Mouse (Mus musculus) regulatory T cell (primary cell): ENCODE measurements around the gene Nme1.

Experiments
- in situ Hi-C: fragments of 300-600 bp; cut with MboI, MseI; formaldehyde crosslinking; loops from one replicate; pipeline ENCODE4 v1.15.1; 2025; ENCODE audit warnings: high pct_unique_total_duplicates

Gene Nme1

DNA sequence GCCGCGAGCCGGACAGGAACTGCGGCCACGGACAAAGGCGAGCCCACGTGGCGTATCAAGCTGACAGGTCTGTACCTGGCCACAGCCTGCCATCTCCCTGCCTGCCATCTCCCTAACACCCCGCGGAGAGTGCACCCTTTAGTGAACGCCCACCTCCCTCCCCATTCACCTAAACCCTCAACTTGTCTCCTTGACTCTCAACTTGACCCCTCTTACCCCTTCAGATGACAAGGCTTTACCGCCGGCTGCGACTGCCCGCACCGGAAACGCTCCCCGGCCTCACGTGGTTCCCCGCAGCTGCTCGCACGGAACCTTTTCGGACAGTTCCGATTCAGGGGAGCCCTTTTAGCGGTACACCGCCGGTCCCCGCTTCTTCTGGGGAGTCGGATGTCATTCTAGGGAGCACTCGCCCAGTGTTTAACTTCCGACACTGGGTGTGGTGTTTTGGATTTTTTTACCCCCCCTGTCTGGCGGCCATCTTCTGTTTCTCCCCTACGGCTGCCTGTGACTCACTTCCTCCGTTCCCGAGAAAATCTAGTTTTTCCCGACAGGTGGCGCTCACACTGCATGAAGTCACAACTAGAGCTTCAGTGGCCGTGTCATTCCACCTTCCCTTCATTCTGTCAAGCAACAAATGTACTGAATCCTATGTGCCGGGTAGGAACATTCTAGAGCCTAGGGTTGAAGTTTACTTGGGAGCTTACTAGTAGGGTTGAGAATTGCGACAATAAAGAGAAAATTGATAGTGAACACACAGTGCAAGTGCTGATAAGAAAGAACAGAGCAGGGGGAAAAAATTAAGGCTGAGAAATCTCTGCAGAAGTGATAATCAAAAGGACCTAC, at the start of gene Nme1, which contains the start of gene Gm20390:
Gene Nme1 (minus strand): TSS at position 517 of the 843 bp plus-strand sequence.
Gene Gm20390 (minus strand): TSS at position 289 of the 843 bp plus-strand sequence.
- in situ Hi-C loops, result loop anchor here (5.0 to 10.0 kb wide), 3 partner anchors 34 to 347 kb away; no protein-coding TSS in a partner anchor

DNA sequence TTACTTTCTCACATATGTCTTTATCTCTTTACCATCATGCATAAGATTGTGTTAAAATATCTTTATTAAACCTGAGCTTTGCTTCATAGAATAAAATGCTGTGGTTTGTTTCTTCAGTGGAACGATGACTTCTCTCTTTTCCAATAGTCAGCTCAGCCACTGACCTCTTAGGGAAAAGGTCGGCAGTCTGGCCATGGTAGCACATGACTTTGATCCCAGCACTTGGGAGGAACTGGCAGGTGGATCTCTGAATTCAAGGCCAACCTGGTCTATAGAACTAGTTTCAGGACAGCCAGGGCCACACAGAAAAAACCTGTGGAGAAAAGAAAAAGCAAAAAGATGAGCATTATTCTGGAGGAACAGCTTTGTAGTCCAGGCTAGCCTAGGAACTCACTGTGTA, 35.0 kb upstream of the Nme1 start:
- in situ Hi-C loops, result loop anchor here (5.0 kb wide), 1 partner anchor 36 kb away; the partner anchor contains the start of genes Gm20390 and Nme1

GRCm38 (mm10) chr11:93999276-93999675, 31.0 kb upstream of the Nme1 start:
- in situ Hi-C loops, result no loop called here

GRCm38 (mm10) chr11:93997141-93997775, 28.9 kb upstream of the Nme1 start:
- in situ Hi-C loops, result no loop called here

DNA sequence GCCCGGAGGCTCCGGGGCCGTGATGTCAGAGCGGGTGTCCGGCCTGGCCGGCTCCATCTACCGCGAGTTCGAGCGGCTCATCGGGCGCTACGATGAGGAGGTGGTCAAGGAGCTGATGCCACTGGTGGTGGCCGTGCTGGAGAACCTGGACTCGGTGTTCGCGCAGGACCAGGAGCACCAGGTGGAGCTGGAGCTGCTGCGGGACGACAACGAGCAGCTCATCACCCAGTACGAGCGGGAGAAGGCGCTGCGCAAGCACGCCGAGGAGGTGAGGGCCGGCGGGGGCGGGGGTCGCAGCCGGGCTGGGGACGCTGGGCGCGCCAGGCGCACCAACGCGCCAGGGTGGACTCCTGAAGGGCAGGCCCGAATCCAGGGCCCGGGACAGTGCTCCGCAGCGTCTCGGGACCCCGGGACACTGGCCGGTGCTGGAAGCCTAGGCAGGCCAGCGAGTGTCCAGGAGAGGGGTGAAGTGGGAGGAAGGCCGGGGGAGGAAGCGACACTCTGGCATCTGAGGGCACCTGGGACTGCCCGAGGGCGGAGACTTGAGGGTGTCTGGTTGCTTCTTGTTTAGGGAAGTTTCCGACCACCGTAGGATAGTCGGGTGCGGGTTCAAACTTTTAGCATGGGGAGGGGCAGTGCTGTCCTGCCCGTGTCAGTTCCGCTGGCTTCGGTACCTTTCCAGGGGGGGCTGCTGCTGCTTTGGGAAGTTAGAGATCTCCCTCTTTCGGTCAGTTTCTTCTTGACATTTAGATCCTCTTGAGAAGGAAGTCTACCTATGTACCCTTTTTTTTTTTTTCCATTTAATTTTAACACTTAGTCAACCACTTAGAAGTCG, 28.2 kb upstream of the Nme1 start:
- in situ Hi-C loops, result no loop called here

- in situ Hi-C loops, result no loop called here
These were observed 27.5 kb upstream of the Nme1 start, which contains the start of gene Spag9 for GRCm38 (mm10) chr11:93995720-93996305. Gene Spag9 (plus strand): TSS chr11:93996091.

DNA sequence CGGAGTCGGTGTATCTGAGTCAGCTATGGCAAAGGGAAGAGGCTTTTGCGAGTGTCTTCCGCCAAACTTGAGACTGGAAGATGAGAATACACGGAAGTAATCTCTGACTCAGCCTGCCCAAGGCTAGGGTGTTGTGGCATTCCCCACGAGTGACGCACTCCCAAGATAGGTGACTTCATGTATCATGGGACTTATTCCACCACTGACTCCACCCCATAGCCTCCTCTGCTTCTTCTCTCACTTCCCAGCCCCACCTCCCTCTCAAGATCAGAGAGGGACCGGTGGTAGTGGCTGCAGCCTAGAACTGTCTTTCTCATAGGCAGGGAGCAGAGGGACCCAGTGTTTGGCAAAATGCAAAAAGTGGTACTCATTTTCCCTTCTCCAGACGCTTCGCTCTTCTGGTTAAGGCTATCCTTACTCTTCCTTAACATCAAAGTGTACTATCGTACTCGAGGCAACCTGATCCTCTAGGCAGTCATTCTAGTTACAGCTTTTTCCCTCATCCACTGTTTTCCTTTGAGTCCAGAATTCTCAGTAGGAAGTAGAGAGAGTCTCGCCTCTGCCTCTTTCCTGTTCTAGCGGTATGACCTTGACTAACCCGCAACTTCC, 26.9 kb upstream of the Nme1 start:
- in situ Hi-C loops, result no loop called here

GRCm38 (mm10) chr11:93994531-93994930, 26.2 kb upstream of the Nme1 start:
- in situ Hi-C loops, result no loop called here

DNA sequence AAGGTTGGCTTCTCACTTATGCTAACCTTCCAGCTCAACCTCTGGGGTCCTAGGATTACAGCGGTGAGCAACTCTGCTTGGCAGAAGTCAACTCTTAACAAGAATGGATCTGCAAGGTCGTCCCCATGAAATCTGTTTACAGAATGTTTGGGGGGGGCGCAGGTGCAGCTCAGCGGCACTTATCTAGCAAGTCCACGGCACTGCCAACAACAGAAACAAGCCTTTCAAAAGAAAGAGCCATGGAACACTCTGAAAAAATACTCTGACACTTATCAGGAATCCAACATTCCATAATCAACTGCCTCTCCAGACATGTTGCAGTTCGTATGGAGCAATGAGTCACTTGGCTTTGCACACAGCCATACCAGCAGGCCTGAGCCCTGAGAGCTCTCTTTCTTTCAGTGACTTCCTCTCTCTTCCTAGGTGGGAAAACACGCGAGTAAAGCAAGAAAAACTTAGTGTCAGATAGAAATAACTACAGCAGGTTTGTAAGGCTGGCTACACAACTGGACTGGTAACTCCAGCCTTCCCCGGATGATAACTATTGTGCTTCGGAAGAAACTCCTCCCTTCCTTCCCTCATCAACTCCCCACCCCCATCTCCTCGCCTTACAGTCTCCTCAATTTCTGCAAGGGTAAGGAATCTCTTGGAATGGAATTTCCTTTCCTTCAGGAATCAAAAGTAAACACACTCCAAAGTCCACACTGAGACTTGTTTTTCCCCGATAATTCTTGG, 20.2 kb upstream of the Nme1 start:
- in situ Hi-C loops, result no loop called here

GRCm38 (mm10) chr11:93987625-93988327, 19.5 kb upstream of the Nme1 start:
- in situ Hi-C loops, result no loop called here

DNA sequence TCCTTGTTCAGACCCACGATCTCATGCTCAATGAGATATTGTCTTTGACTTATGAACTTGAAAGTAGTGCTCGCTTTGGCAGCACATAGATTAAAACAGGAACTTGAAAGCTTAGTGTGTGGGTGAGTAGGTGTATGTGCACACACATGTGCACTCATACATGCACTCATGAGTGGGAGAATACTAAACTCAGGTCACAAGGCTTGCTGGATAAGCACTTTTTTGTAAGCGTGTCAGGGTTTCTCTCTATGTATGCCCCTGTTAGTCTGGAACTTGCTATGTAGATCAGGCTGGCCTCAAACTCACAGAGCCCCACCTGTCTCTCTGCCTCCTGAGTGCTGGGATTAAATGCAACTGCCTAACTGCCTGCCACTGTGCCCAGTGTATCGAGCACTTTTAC, 18.7 kb upstream of the Nme1 start:
- in situ Hi-C loops, result no loop called here

GRCm38 (mm10) chr11:93986298-93986697, 18.0 kb upstream of the Nme1 start:
- in situ Hi-C loops, result no loop called here

- in situ Hi-C loops, result no loop called here
These were observed 16.9 kb upstream of the Nme1 start for GRCm38 (mm10) chr11:93985265-93985664.

DNA sequence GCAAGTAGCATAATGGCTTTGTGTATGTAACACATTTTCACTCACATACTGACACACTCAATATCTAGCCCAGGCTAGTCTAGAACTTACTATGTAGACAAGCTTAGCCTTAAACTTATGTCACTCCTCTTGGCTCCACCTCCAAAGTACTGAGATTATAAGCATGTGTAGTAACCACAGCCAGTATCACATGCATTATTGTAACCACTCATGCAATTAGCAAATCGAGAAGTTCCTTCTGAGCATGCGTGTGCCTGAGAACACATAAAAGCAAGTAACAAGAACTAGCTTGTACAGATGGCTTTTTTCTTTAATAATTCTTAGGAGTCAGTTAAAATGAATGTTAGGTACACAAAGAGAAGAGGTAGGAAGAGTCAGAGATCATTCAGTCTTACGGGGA, 16.3 kb upstream of the Nme1 start:
- in situ Hi-C loops, result no loop called here

DNA sequence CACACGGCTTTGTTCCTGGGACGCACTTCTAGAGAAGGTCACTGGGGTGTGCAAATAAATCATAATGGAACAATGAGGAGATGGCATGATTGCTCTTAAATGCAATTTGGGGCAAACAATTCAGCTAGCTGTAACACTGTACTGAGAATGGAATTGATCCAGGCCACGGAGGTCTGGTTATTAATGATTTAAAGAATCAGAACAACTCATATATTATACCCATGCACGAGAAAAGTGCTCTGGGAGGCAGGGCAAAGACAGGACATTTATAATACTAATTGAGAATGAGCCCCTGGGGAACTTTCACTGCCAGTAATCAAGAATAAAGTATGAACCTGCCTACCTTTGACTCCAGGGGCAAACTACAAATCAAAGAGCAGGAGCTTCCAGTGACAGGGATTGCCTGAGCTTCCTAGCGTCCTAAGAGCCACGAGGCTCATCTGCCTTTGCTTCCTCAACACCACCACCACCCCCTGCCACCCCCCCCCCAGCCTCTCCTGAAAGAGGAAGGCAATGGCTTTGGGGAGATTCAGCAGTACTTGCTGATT, 11.3 kb upstream of the Nme1 start:
- in situ Hi-C loops, result no loop called here

- in situ Hi-C loops, result no loop called here
These were observed 4.6 kb upstream of the Nme1 start for GRCm38 (mm10) chr11:93972951-93973350.

GRCm38 (mm10) chr11:93969799-93970198, 1.5 kb upstream of the Nme1 start:
- in situ Hi-C loops, result loop anchor here (5.0 to 10.0 kb wide), 3 partner anchors 33 to 345 kb away; no protein-coding TSS in a partner anchor

GRCm38 (mm10) chr11:93969171-93969570, 850 bp upstream of the Nme1 start:
- in situ Hi-C loops, result loop anchor here (5.0 to 10.0 kb wide), 3 partner anchors 33 to 346 kb away; no protein-coding TSS in a partner anchor

DNA sequence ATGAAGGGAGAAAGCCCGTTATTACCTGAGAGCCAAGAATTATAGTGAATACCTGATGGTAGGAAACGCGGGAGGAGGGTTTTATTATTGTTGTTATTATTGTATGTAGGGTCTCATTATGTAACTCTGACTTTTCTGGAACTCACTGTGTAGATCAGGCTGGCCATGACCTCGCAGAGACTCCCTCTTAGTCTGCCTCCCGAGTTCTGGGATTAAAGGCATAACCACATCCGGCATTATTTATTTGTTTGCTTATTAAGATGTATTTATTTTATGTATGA, 467 bp upstream of the Nme1 start:
- in situ Hi-C loops, result loop anchor here (5.0 to 10.0 kb wide), 3 partner anchors 34 to 346 kb away; no protein-coding TSS in a partner anchor
